Mouse (Mus musculus): ENCODE measurements at regions not wholly inside any gene's neighbourhood (a gene's known extent, or its start where the extent isn't known, plus 50 kb on each side); places are given as distances from the start of the nearest gene placed in this dataset.

DNA sequence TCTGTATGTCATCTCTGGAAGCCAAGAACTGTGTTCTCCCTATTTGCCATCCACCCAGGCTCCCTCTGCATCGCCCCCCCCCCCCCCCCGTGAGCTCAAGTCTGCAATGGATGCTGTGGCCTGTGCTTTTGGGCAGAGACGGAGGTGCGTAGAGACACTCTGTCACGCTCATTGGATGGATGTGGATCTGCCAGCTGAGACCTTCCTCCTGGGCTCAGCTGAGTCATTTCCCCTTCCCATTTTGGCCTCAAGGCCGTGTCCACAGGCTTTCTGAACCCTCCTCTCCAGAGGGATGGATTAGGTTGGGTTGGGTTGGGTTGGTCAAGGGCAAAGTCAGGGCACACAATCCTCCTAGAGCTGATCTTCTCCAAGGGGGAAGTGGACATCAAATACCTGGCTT, 72.9 kb upstream of the Sulf2 start:
- no peak for TF ChIP-seq HCFC1 (IDR thresholded peaks at IDR 0.05; ENCODE audit: borderline replicate concordance, insufficient read depth, low read length)
- no peak for TF ChIP-seq MAFK (IDR thresholded peaks at IDR 0.05; ENCODE audit: insufficient read depth, low read depth, low read length)
- DNase-seq (ENCODE audit: low read depth, low spot score) = no peak
- Histone ChIP-seq H3K36me3 (ENCODE audit: control insufficient read depth, insufficient read depth, low read length, poor library complexity, severe bottlenecking) (no peaks in the 10 kb centered on the region), H3K4me1 (ENCODE audit: control insufficient read depth in 2 of 2, insufficient read depth in 2 of 2, low read length in 2 of 2, poor library complexity in 1 of 2) (peaks cover 4 to 11% of the 10 kb centered on the region in 2 experiments; a peak in 2 of 4 replicates), H3K27ac (ENCODE audit: insufficient read depth, low read depth, low read length, poor library complexity, severe bottlenecking) (no peak overlapping the region), H3K9me3 (ENCODE audit: control insufficient read depth, insufficient read depth, low read depth, low read length) (no peaks in the 10 kb centered on the region), H3K9ac (ENCODE audit: insufficient read depth, low read depth, low read length, poor library complexity, severe bottlenecking) (no peak overlapping the region), H3K4me3 (ENCODE audit: insufficient read depth in 1 of 2, low read depth in 1 of 2, low read length in 2 of 2, poor library complexity in 1 of 2, severe bottlenecking in 1 of 2) (no peak overlapping the region)
- in situ Hi-C loops (cut with MboI; ENCODE audit: low sequenced_read_pairs in 2 of 2, unreplicated experiment in 2 of 2) = no loop called here

- Histone ChIP-seq H3K4me3 (ENCODE audit: insufficient read depth in 1 of 2, low read depth in 1 of 2, low read length in 2 of 2, poor library complexity in 1 of 2, severe bottlenecking in 1 of 2) (no peak overlapping the region), H3K36me3 (ENCODE audit: control insufficient read depth, insufficient read depth, low read length, poor library complexity, severe bottlenecking) (no peaks in the 10 kb centered on the region), H3K9me3 (ENCODE audit: control insufficient read depth, insufficient read depth, low read depth, low read length) (no peaks in the 10 kb centered on the region), H3K4me1 (ENCODE audit: control insufficient read depth in 2 of 2, insufficient read depth in 2 of 2, low read length in 2 of 2, poor library complexity in 1 of 2) (peaks cover 6 to 14% of the 10 kb centered on the region in 2 experiments; a peak in 2 of 4 replicates), H3K27ac (ENCODE audit: insufficient read depth, low read depth, low read length, poor library complexity, severe bottlenecking) (no peak overlapping the region), H3K9ac (ENCODE audit: insufficient read depth, low read depth, low read length, poor library complexity, severe bottlenecking) (no peak overlapping the region)
- no peak for DNase-seq (ENCODE audit: low read depth, low spot score)
- in situ Hi-C loops (cut with MboI; ENCODE audit: low sequenced_read_pairs in 2 of 2, unreplicated experiment in 2 of 2) = no loop called here
- no peak for TF ChIP-seq ZNF384 (IDR thresholded peaks at IDR 0.05; ENCODE audit: low read depth, low read length)
- TF ChIP-seq HCFC1 (IDR thresholded peaks at IDR 0.05; ENCODE audit: borderline replicate concordance, insufficient read depth, low read length) = no peak
- no peak for TF ChIP-seq MAFK (IDR thresholded peaks at IDR 0.05; ENCODE audit: insufficient read depth, low read depth, low read length)
- no peak for TF ChIP-seq CHD2 (IDR thresholded peaks at IDR 0.05; ENCODE audit: low read depth, low read length)
- no peak for TF ChIP-seq ZC3H11A (IDR thresholded peaks at IDR 0.05; ENCODE audit: borderline replicate concordance, low read depth, low read length)
Measured at GRCm38 (mm10) chr2:166227496-166227895, 72.0 kb upstream of the Sulf2 start.

DNA sequence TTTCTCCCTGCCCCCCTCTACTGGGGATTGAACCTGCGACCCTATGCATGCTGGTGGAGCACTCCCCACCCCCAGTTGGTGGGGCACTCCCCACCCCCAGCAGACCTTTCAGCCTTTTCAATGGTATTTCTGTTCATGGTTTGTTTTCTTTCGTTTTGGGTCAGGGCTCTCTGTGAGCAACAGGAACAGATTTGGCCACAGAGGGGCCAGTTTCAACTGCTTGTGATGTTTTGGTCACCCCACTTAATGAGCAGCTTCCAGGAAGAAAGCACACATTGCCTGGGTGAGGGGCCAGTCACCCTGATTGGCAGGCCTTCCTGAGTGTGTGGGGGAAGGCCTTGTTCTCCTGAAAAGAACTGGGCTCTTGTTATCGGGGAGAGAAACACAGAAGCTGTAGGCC, 71.5 kb upstream of the Sulf2 start:
- no peaks in the 10 kb centered on the region for H3K36me3 ChIP-seq (ENCODE audit: control insufficient read depth, insufficient read depth, low read length, poor library complexity, severe bottlenecking)
- H3K9ac ChIP-seq (ENCODE audit: insufficient read depth, low read depth, low read length, poor library complexity, severe bottlenecking) = no peak overlapping the region
- no peak for DNase-seq (ENCODE audit: low read depth, low spot score)
- H3K4me3 ChIP-seq (ENCODE audit: insufficient read depth in 1 of 2, low read depth in 1 of 2, low read length in 2 of 2, poor library complexity in 1 of 2, severe bottlenecking in 1 of 2) = no peak overlapping the region
- H3K9me3 ChIP-seq (ENCODE audit: control insufficient read depth, insufficient read depth, low read depth, low read length) = no peaks in the 10 kb centered on the region
- TF ChIP-seq CHD2 (IDR thresholded peaks at IDR 0.05; ENCODE audit: low read depth, low read length) = no peak
- H3K4me1 ChIP-seq (ENCODE audit: control insufficient read depth in 2 of 2, insufficient read depth in 2 of 2, low read length in 2 of 2, poor library complexity in 1 of 2) = peaks cover 6 to 16% of the 10 kb centered on the region in 2 experiments; a peak in 2 of 4 replicates
- in situ Hi-C loops (cut with MboI; ENCODE audit: low sequenced_read_pairs in 2 of 2, unreplicated experiment in 2 of 2) = no loop called here
- H3K27ac ChIP-seq (ENCODE audit: insufficient read depth, low read depth, low read length, poor library complexity, severe bottlenecking) = no peak overlapping the region

GRCm38 (mm10) chr2:166226331-166226730, 70.9 kb upstream of the Sulf2 start:
- H3K27ac ChIP-seq (ENCODE audit: insufficient read depth, low read depth, low read length, poor library complexity, severe bottlenecking) = no peak overlapping the region

GRCm38 (mm10) chr2:166225354-166225753, 69.9 kb upstream of the Sulf2 start:
- no peaks in the 10 kb centered on the region for H3K9me3 ChIP-seq (ENCODE audit: control insufficient read depth, insufficient read depth, low read depth, low read length)
- H3K4me3 ChIP-seq (ENCODE audit: insufficient read depth in 1 of 2, low read depth in 1 of 2, low read length in 2 of 2, poor library complexity in 1 of 2, severe bottlenecking in 1 of 2) = no peak overlapping the region
- H3K36me3 ChIP-seq (ENCODE audit: control insufficient read depth, insufficient read depth, low read length, poor library complexity, severe bottlenecking) = no peaks in the 10 kb centered on the region
- H3K9ac ChIP-seq (ENCODE audit: insufficient read depth, low read depth, low read length, poor library complexity, severe bottlenecking) = no peak overlapping the region
- H3K4me1 ChIP-seq (ENCODE audit: control insufficient read depth in 2 of 2, insufficient read depth in 2 of 2, low read length in 2 of 2, poor library complexity in 1 of 2) = peaks cover 6 to 16% of the 10 kb centered on the region in 2 experiments; a peak in 3 of 4 replicates
- DNase-seq (ENCODE audit: low read depth, low spot score) = no peak
- TF ChIP-seq CHD2 (IDR thresholded peaks at IDR 0.05; ENCODE audit: low read depth, low read length) (no peak), ZNF384 (IDR thresholded peaks at IDR 0.05; ENCODE audit: low read depth, low read length) (no peak), ZC3H11A (IDR thresholded peaks at IDR 0.05; ENCODE audit: borderline replicate concordance, low read depth, low read length) (no peak), HCFC1 (IDR thresholded peaks at IDR 0.05; ENCODE audit: borderline replicate concordance, insufficient read depth, low read length) (no peak), MAFK (IDR thresholded peaks at IDR 0.05; ENCODE audit: insufficient read depth, low read depth, low read length) (no peak)
- no peak overlapping the region for H3K27ac ChIP-seq (ENCODE audit: insufficient read depth, low read depth, low read length, poor library complexity, severe bottlenecking)
- in situ Hi-C loops (cut with MboI; ENCODE audit: low sequenced_read_pairs in 2 of 2, unreplicated experiment in 2 of 2) = no loop called here

More at GRCm38 (mm10) chr2:166226331-166226730, 70.9 kb upstream of the Sulf2 start:
- Histone ChIP-seq H3K9ac (ENCODE audit: insufficient read depth, low read depth, low read length, poor library complexity, severe bottlenecking) (no peak overlapping the region), H3K4me1 (ENCODE audit: control insufficient read depth in 2 of 2, insufficient read depth in 2 of 2, low read length in 2 of 2, poor library complexity in 1 of 2) (peaks cover 6 to 16% of the 10 kb centered on the region in 2 experiments; a peak in 3 of 4 replicates), H3K9me3 (ENCODE audit: control insufficient read depth, insufficient read depth, low read depth, low read length) (no peaks in the 10 kb centered on the region), H3K4me3 (ENCODE audit: insufficient read depth in 1 of 2, low read depth in 1 of 2, low read length in 2 of 2, poor library complexity in 1 of 2, severe bottlenecking in 1 of 2) (no peak overlapping the region), H3K36me3 (ENCODE audit: control insufficient read depth, insufficient read depth, low read length, poor library complexity, severe bottlenecking) (no peaks in the 10 kb centered on the region)
- TF ChIP-seq ZNF384 (IDR thresholded peaks at IDR 0.05; ENCODE audit: low read depth, low read length) (no peak), CHD2 (IDR thresholded peaks at IDR 0.05; ENCODE audit: low read depth, low read length) (no peak), MAFK (IDR thresholded peaks at IDR 0.05; ENCODE audit: insufficient read depth, low read depth, low read length) (no peak), HCFC1 (IDR thresholded peaks at IDR 0.05; ENCODE audit: borderline replicate concordance, insufficient read depth, low read length) (no peak), ZC3H11A (IDR thresholded peaks at IDR 0.05; ENCODE audit: borderline replicate concordance, low read depth, low read length) (no peak)
- in situ Hi-C loops (cut with MboI; ENCODE audit: low sequenced_read_pairs in 2 of 2, unreplicated experiment in 2 of 2) = no loop called here
- no peak for DNase-seq (ENCODE audit: low read depth, low spot score)
